Mouse (Mus musculus): ENCODE data around the gene Chst14. TPM values are rescaled to one million over a fixed set of nuclear protein-coding genes. Genes with fewer than 3 reads are reported as not detected.

Chst14 gene
- 1 to 10 TPM; 1.7 to 2.3 TPM for total RNA-seq (2021)
- long read RNA-seq, experiment 1, partial matches to known transcripts, result 0 of 3 reads
- long read RNA-seq, experiment 1, other reads (novel, unspliced or antisense), result 0 of 3 reads
- long read RNA-seq, experiment 2, partial matches to known transcripts, result 0 of 3 reads
- long read RNA-seq, experiment 2, other reads (novel, unspliced or antisense), result 0 of 3 reads

DNA sequence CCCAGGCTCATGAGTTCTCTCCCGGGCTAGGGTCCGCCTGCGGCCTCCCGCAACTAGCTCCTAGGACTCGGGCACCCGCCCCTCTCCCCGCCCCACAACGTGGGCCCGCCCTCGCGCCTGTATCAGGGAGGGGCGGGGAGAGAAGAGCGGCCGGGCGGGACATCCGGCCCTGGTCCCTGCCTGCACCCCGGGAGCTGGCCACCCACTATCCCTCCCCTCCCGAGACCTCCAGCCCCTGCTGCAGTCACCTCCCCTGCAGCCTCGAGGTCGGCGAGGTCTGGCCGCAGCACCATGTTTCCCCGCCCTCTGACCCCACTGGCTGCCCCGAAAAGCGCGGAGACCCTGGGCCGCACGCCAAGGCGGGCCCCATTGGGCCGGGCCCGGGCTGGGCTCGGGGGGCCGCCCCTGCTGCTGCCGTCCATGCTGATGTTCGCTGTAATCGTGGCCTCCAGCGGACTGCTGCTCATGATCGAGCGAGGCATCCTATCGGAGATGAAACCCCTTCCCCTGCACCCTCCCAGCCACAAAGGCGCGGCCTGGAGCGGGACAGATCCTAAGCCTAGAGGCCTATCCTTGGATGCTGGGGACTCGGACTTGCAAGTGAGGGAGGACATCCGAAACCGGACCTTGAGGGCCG lies at the start of gene Chst14:
TSS of gene Chst14 (plus strand) at position 136 of the 637 bp plus-strand sequence.
- peak; percentile 68 for DNase-seq (ENCODE audit: low spot score)

GRCm38 (mm10) chr2:118881019-118881418 lies 45.3 kb upstream of the Chst14 start:
- no peak for DNase-seq (ENCODE audit: low spot score)

- no peak for DNase-seq (ENCODE audit: low spot score)
These were observed 44.3 kb upstream of the Chst14 start for GRCm38 (mm10) chr2:118881956-118882355.

DNA sequence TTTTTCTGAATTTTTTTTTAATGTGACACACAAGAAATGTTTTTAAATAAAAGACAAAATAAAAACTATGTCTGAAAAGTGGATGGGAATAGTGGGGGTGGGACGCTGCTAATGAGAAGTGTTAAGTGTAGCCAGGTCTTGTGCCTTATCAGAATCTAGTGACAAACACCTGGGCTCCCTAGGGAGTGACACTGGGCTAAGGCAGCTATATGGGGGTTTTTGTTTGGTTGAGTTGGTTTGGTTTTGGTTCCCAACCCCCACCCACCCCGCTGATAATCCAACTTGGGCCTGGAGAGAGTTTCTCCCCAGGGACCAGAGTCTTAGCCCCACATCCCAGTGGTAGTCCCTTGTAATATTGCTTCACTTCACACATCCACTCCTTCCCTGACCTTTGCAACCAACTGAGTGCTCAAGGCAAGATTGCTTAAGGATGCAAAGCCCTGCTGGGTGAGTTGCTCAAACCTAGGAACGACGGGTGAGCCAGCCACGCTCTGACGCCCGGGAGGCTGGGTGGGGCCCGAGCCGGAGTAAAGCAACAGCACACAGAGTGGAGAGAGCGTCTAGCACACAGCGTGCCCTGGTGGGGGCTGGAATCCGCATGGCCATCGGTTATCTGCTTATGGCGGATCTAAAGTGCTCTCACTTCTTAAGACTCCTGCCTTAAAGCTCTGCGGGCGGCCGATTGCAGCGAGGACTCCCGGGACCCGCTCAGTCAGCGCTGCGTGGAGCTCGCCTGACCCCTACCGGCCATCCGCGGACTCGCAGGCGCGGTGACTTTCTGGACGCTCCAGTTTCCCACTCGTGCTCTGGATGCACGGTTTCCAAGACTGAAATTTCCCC lies 43.2 kb upstream of the Chst14 start:
- peak; percentile 87 for DNase-seq (ENCODE audit: low spot score)

GRCm38 (mm10) chr2:118887440-118887839 lies 38.9 kb upstream of the Chst14 start:
- DNase-seq (ENCODE audit: low spot score), result no peak

- peak; percentile 42 for DNase-seq (ENCODE audit: low spot score)
These were observed 38.3 kb upstream of the Chst14 start for GRCm38 (mm10) chr2:118887845-118888548.

DNA sequence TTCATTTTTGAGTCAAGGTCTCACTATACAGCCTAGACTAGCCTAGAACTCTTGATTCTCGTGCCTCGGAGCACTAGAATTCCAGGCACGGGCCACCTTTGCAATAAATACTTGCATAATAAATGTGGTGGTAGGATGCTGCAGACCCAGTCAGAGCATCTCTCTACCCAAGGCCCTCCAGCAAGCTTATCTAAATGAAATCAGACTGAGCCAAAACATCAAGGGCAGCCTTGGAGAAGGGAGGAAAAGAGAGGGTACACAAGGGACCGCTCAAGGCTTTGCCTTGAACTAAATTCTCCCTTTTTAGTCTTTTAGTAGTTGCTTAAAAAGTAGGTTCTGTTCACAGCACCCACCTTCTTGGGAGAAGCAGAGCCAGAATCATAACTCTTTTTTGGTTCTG lies 35.1 kb upstream of the Chst14 start:
- DNase-seq (ENCODE audit: low spot score), result no peak

DNA sequence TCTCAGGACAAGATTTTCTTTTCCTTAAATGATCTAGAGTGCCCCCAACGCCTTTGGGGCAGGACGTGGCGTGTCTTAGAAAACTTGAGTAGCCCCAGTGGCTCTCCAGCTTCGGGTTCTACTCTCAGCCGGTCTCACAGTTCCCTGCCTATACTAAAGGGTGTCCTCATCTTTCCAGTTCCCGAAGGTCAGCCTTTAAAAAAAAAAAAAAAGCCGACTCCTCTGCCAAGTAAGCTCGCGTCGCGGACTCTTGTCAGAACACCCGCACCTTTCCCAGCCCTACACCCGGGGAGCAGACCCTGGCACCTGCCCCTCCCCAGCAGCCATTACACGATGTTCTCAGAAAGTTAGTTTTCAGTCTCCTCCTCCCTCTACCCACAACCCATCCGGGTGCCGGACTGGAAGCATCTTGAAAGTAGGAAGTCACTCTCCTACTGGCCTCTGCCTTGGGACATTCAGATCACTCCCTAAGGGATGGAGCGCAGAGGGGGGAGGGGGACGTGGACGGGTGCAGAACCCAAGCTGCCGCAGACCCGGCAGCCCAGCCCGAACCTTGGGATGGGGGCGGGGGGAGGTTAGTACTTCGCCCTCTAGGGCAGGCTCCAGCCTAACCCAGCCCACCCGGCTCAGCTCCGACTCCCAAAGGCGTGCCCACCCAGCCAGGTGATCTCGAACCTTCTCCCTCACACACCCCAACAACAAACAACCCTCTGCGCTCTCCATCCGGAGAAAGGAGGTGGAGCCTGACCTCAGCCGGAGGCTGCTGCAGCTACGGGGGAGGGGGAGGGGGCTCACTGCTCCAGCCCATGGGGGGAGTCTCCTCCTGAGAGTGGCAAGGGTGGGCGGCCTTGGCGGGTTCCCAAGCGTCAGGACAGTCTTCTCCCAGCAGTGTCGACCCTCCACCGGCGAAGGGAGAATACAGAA lies 30.0 kb upstream of the Chst14 start:
- no peak for DNase-seq (ENCODE audit: low spot score)

DNA sequence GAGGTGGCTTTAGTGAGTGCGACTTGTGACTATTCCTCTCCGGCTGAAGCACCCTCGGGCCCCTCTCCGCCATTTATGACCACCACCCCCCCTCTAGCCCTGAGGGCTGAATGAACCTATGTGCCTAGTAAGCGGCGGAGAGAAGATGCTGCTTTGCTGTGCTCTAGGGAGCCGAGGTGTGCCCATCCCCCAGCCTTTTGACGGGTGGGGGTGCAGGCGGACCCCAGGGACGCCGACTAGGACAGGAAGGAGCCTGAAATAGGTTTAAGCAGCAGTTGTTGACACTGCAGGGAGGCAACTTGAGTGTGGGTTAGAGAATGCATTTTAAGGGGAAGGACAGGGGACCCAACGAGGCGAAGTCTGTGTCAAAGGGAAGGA lies 29.4 kb upstream of the Chst14 start:
- DNase-seq (ENCODE audit: low spot score), result no peak

DNA sequence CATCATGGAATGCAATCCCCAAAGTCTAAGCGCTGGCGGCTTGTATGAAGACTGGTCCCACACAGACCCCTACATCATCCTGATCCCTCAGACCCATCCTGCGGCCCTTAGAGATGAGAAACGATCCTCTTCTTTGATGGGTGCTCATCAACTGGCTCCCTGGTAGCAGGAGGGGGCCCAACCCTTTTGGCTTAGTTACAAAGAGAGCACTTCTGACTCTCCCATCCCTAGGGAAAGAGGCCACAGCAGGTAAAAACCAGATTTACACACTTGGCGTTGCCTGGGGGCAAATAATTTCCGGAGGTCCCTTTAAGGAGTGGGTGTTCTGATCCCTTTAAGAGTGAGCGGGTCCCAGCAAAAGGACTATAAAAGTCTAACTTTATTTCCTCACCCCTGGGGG lies 28.9 kb upstream of the Chst14 start:
- DNase-seq (ENCODE audit: low spot score), result no peak

GRCm38 (mm10) chr2:118897808-118898207 lies 28.5 kb upstream of the Chst14 start:
- no peak for DNase-seq (ENCODE audit: low spot score)

- DNase-seq (ENCODE audit: low spot score), result no peak
These were observed 27.5 kb upstream of the Chst14 start for GRCm38 (mm10) chr2:118898771-118899170.

GRCm38 (mm10) chr2:118899306-118899705 lies 27.0 kb upstream of the Chst14 start:
- DNase-seq (ENCODE audit: low spot score), result no peak

DNA sequence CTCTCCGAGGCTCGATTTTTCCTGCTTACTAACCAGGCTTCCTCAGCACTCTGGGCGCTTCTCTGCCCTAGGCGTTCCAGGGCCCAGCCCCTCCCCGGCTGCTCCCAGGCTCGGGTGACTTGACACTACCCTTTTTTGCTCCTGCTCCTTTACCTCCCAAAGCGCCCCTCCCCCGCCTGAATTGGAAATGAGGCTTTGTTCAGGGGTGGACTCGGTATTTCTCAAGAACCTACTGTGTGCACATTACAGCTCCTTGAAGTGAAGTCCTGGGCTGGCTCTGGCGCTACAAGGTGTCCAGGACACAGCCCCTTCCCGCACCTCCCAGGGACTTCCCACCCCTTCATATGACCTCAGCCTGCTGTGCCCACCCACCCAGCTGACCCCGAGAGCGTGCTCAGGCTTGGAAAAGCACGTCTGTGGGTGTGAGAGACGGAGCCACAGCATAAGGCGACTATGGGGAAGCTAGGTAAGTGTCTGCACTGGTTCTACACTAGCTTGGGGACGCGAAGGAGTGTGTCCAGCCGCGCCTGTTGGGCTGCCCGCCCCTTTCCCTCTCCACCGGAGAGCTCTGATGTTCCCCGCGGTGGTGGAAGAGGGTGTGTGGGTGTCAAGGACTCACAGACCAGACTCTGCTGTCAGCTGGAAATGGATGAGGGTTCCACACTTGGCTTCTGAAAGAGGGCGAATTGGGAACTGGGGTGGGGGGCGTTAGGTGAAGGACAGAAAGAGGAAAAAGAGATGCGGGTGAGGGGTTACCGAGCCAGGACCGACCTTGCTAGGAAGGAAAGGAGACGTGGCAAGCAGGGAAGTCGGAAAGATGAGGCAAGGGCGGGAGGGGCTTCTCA lies 26.1 kb upstream of the Chst14 start, which contains the start of gene Bahd1:
TSS of gene Bahd1 (plus strand) at position 397 of the 845 bp plus-strand sequence.
- DNase-seq (ENCODE audit: low spot score), result no peak

DNA sequence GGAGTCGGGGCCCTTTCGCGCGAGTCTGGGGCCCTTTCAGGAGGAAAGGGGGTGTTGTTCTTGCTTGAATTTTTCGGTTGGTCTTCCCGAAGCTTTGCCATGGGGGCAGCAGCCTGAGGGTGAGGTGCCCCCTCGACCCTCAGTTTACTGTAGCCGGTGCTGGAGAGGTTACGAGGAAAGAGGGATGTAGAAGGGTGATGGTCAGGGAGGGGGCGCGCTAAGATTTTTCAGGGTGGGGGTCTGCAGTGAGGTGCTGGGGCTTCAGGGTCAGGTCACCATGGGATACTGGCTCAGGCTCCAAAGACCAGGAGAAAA lies 25.5 kb upstream of the Chst14 start:
- DNase-seq (ENCODE audit: low spot score), result no peak

DNA sequence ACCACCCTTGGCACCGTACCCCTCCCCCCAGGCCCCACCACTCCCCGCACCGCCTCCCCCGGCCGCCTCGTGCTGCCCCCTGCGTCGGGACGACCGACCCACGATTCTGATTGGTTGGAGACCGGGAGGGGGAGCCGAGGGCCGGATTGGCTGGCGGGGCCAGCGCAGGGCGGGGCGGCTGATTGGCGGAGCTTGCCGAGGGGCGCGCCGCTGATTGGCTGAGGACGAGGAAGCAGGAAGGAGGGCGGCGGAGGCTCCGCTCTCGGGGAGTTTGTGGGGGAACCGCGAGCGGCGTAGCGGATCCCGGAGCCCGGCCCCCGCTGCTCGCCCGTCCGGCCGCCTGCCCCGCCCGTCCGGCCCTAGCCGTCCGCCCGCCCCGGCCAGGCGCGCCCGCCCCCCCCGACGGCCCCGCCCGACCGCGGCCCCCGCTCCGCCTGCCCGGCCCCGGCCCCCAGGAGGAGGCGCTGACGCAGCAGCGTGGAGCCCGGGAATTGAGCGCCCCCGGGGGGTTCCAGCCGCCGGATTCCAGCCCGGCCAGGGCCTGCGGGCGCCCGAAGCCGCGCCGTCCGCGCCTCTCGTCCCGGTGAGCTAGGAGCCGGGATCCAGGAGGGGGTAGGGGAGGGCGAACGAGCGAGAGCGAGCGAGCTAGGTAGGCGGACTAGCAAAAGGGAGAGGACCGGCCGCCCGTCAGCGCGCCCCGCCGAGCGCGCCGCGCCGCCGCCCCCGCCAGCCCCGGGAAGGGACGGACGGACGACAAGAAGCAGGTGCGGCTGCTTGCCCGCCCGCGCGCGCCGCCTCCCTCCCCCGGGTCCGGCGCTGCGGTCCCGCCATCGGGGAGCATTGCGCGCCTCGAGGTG lies 24.9 kb upstream of the Chst14 start:
- peak; percentile 98 for DNase-seq (ENCODE audit: low spot score)

DNA sequence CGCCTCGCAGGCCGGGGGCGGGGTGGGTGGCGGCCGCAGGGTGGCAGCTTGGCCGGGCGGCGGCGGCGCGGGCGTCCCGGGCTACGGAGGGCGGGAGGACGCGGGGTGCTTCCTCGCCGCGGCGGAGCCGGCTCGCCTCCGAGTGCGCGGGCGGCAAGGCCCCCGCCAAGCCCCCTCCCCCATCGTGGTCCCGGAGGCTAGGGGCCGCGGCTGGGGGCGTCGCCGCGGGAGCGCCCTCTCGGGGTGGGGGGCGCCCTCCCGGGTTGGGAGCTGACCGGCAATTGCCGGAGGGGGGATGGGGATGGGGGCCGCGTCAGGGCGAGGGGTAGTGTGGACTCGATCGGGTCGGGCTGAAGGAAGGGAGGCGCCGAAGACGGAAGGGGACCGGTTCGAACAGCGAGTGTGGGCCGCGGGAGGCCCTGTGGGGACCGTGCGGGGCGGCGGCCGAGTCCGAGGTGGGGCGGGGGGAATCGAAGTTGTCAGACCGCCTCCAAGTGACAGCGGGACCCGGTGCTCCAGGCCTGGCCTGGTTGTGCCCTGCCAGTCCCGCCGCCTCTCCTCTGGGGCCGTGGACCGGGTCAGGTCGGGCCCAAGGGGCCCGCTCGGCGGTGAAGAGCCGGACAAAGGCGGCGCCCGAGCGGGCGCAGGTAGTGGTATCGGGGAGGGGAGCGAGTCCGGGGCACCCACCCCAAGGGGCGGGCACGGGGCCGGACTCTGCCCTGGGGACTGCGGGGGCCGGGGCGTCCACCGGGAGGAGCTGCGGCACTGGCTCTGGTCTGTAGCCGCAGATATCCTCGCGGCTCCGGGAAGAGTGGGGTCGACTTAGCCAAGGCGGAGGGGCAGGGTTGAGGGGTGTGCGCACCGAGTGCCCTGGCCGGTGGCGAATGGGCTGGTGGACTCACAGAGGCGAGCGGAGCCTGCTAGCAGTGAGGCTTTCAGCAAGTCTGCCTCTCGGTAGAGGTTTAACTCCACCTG lies 24.0 kb upstream of the Chst14 start:
- DNase-seq (ENCODE audit: low spot score), result peak; percentile 27

GRCm38 (mm10) chr2:118903333-118903741 lies 23.0 kb upstream of the Chst14 start:
- DNase-seq (ENCODE audit: low spot score), result no peak

Data from gastrocnemius, adult 18-20 months (tissue).